Mouse (Mus musculus) embryonic facial prominence, embryonic 15.5 days (tissue): ENCODE measurements around the gene Papola. TPM values are rescaled to one million over a fixed set of nuclear protein-coding genes. Genes with fewer than 3 reads are reported as not detected.
A peak's percentile ranks its signal among the peaks of the same experiment; 100 is the strongest.

ENCODE experiments used
- ATAC-seq: fragments of 200-750 bp; cut with Nextera tagmentation; 2 replicates; pipeline ENCODE4 v1.8.0; 2017; ENCODE audit warnings: low read depth, moderate TSS enrichment; ENCODE audit not compliant: insufficient number of reproducible peaks, low FRiP score, low TSS enrichment
- H3K27ac ChIP-seq: fragments of 300-500 bp; sonication (generic); replicated peaks from 2 replicates; pipeline ENCODE4 v1.5.1; 2015; ENCODE audit warnings: mild to moderate bottlenecking, inconsistent platforms
- H3K27me3 ChIP-seq: fragments of 300-500 bp; sonication (generic); 2 replicates; pipeline ENCODE4 v1.6.1; 2015; ENCODE audit warnings: inconsistent platforms
- H3K36me3 ChIP-seq: fragments of 300-500 bp; sonication (generic); 2 replicates; pipeline ENCODE4 v1.6.1; 2015; ENCODE audit warnings: mild to moderate bottlenecking, inconsistent platforms
- H3K4me1 ChIP-seq: fragments of 300-500 bp; sonication (generic); 2 replicates; pipeline ENCODE4 v1.6.1; 2015; ENCODE audit warnings: inconsistent platforms
- H3K4me2 ChIP-seq: fragments of 300-500 bp; sonication (generic); replicated peaks from 2 replicates; pipeline ENCODE4 v1.6.1; 2015; ENCODE audit warnings: mild to moderate bottlenecking, inconsistent platforms
- H3K4me3 ChIP-seq: fragments of 300-500 bp; sonication (generic); replicated peaks from 2 replicates; pipeline ENCODE4 v1.5.1; 2015; ENCODE audit warnings: mild to moderate bottlenecking, inconsistent platforms
- H3K9ac ChIP-seq: fragments of 300-500 bp; sonication (generic); 2 replicates; pipeline ENCODE4 v1.6.1; 2015; ENCODE audit warnings: inconsistent platforms
- H3K9me3 ChIP-seq: fragments of 300-500 bp; sonication (generic); replicated peaks from 2 replicates; pipeline ENCODE4 v1.6.1; 2016; ENCODE audit warnings: inconsistent platforms
- WGBS: fragments of 180-500 bp; shearing (Covaris S2); methylation state at CpG from one replicate; pipeline ENCODE4 v1.1.7; 2015; 5-methylcytosine and 5-hydroxymethylcytosine counted together
- polyA plus RNA-seq: library from polyadenylated mRNA; unstranded; fragments of >200 nt; fragmentation: Nextera tagmentation; extraction: Ambion mirVana; gene quantifications from 2 replicates; pipeline ENCODE4 v1.2.1, GENCODE M21; 2015

Gene Papola
- polyA plus RNA-seq, 1 experiment from 2014 or later = 186 TPM

DNA sequence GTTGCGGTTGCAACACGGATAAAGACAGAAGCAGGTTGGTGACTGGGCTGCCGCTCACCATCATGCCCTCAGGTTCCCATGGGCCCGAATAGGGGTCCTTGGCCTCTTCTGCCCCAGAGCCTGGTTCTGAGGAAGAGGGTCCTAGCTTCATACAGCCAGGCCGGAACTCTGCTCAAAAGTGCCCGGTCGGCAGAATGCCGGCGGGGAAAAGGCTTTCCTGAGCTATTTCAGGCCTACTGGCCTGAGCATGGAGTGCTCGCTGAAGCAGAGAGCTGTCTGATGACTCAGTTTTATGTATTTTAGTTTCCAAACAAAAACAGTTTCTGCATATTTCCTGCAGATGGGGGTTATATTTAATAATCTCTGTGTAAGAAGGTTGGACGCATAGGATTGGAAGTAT lies 78.9 kb downstream of the Papola start:
- no peaks in the 10 kb centered on the region for H3K36me3 ChIP-seq
- H3K9ac ChIP-seq = no peak overlapping the region
- ATAC-seq = no peak
- no peaks in the 10 kb centered on the region for H3K9me3 ChIP-seq
- peaks cover 22% of the 10 kb centered on the region for H3K4me1 ChIP-seq
- H3K27ac ChIP-seq = no peak overlapping the region
- H3K4me3 ChIP-seq = no peak overlapping the region
- H3K4me2 ChIP-seq = no peak overlapping the region
- 70% methylated on average over 11 of the region's 11 CpGs for WGBS
- no peaks in the 10 kb centered on the region for H3K27me3 ChIP-seq

GRCm38 (mm10) chr12:105867646-105868045 lies 83.2 kb downstream of the Papola start:
- no peak overlapping the region for H3K4me3 ChIP-seq
- peaks cover 19% of the 10 kb centered on the region for H3K4me1 ChIP-seq
- H3K36me3 ChIP-seq = no peaks in the 10 kb centered on the region
- H3K4me2 ChIP-seq = no peak overlapping the region
- no peaks in the 10 kb centered on the region for H3K9me3 ChIP-seq
- WGBS = 95% methylated on average over 2 of the region's 2 CpGs
- H3K9ac ChIP-seq = no peak overlapping the region
- no peak overlapping the region for H3K27ac ChIP-seq
- 0 out of 2 replicates have a peak, but pooled peaks cover 5% of the 10 kb centered on the region for H3K27me3 ChIP-seq
- no peak for ATAC-seq

GRCm38 (mm10) chr12:105869242-105869641 lies 84.7 kb downstream of the Papola start:
- H3K36me3 ChIP-seq = no peaks in the 10 kb centered on the region
- H3K4me1 ChIP-seq = peaks cover 6% of the 10 kb centered on the region; the same call in 1 of the 2 replicates
- H3K27ac ChIP-seq = no peak overlapping the region
- H3K4me2 ChIP-seq = no peak overlapping the region
- no peak for ATAC-seq
- 22% methylated on average over 6 of the region's 6 CpGs for WGBS
- H3K4me3 ChIP-seq = no peak overlapping the region
- 0 out of 2 replicates have a peak, but pooled peaks cover 5% of the 10 kb centered on the region for H3K27me3 ChIP-seq
- H3K9me3 ChIP-seq = no peaks in the 10 kb centered on the region
- no peak overlapping the region for H3K9ac ChIP-seq

GRCm38 (mm10) chr12:105869696-105870095 lies 85.2 kb downstream of the Papola start:
- no peak overlapping the region for H3K4me3 ChIP-seq
- 0 out of 2 replicates have a peak, but pooled peaks cover 5% of the 10 kb centered on the region for H3K27me3 ChIP-seq
- H3K9me3 ChIP-seq = no peaks in the 10 kb centered on the region
- H3K36me3 ChIP-seq = no peaks in the 10 kb centered on the region
- peaks cover 6% of the 10 kb centered on the region; the same call in 1 of the 2 replicates for H3K4me1 ChIP-seq
- no peak; the same call in 1 of the 2 replicates for ATAC-seq
- 28% methylated on average over 14 of the region's 14 CpGs for WGBS
- H3K27ac ChIP-seq = no peak overlapping the region
- no peak overlapping the region for H3K9ac ChIP-seq
- no peak overlapping the region for H3K4me2 ChIP-seq

DNA sequence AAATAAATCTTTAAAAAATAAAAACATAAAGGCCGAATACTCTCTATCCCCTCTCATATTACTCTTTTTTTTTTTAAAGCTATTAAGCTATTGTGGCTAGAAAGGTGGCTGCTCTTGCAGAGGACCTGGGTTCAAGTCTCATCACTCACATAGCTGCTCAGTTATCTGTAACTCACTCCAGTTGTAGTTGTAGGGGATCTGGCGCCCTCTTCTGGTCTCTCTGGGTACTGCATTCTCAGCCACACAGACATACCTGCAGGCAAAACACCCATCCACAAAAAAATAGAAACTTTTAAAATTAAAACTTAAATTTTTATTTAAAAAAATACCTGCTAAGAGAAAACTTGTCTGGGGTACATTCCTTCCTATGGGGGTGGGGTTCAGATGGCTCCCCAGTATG lies 88.8 kb downstream of the Papola start:
- no peak overlapping the region for H3K4me2 ChIP-seq
- no peaks in the 10 kb centered on the region for H3K9me3 ChIP-seq
- 50% methylated on average over 2 of the region's 2 CpGs for WGBS
- H3K4me1 ChIP-seq = peaks cover 12% of the 10 kb centered on the region; the same call in 1 of the 2 replicates
- no peak overlapping the region for H3K9ac ChIP-seq
- no peak for ATAC-seq
- H3K27me3 ChIP-seq = peaks cover 12% of the 10 kb centered on the region; the same call in 1 of the 2 replicates
- no peak overlapping the region for H3K27ac ChIP-seq
- no peak overlapping the region for H3K4me3 ChIP-seq
- H3K36me3 ChIP-seq = no peaks in the 10 kb centered on the region

- H3K4me3 ChIP-seq = no peak overlapping the region
- ATAC-seq = peak; percentile 22; the same call in 1 of the 2 replicates
- H3K4me1 ChIP-seq = 0 out of 2 replicates have a peak, but pooled peaks cover 6% of the 10 kb centered on the region
- peaks cover 7% of the 10 kb centered on the region; the same call in 1 of the 2 replicates for H3K27me3 ChIP-seq
- H3K9me3 ChIP-seq = no peaks in the 10 kb centered on the region; the same call in 1 of the 2 replicates
- 36% methylated on average over 17 of the region's 17 CpGs for WGBS
- H3K9ac ChIP-seq = no peak overlapping the region
- no peak overlapping the region for H3K27ac ChIP-seq
- no peak overlapping the region for H3K4me2 ChIP-seq
- no peaks in the 10 kb centered on the region for H3K36me3 ChIP-seq
These were observed 90.6 kb downstream of the Papola start for GRCm38 (mm10) chr12:105875112-105875511.

DNA sequence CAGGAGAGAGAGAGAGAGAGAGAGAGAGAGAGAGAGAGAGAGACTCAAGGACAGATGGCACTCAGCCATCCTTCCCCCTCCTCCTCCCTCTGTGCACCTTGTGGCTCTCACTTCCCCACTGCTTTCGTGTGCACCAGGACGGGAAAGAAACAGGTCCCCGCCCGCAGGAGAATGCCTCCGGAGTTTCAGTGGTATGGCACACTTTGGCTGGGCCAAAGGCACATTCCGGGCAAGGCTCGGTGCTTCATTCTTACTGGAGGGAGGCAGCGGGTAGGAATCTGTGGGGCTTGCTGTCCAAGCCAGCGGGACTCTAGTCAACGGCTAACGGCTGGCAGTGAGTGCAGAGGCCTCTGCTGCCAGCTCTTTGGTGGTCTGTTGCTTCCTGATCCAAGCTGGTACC lies 92.0 kb downstream of the Papola start:
- H3K9ac ChIP-seq = no peak overlapping the region
- H3K9me3 ChIP-seq = no peaks in the 10 kb centered on the region; the same call in 1 of the 2 replicates
- H3K4me2 ChIP-seq = no peak overlapping the region
- no peaks in the 10 kb centered on the region for H3K36me3 ChIP-seq
- H3K4me1 ChIP-seq = 0 out of 2 replicates have a peak, but pooled peaks cover 6% of the 10 kb centered on the region
- H3K27ac ChIP-seq = no peak overlapping the region
- peaks cover 7% of the 10 kb centered on the region; the same call in 1 of the 2 replicates for H3K27me3 ChIP-seq
- whole genome bisulfite sequencing = 40% methylated on average over 11 of the region's 11 CpGs
- H3K4me3 ChIP-seq = no peak overlapping the region
- ATAC-seq = no peak

- H3K27ac ChIP-seq = no peak overlapping the region
- H3K4me1 ChIP-seq = 0 out of 2 replicates have a peak, but pooled peaks cover 6% of the 10 kb centered on the region
- H3K9me3 ChIP-seq = no peaks in the 10 kb centered on the region; the same call in 1 of the 2 replicates
- H3K9ac ChIP-seq = no peak overlapping the region
- no peak for ATAC-seq
- no peak overlapping the region for H3K4me2 ChIP-seq
- H3K36me3 ChIP-seq = no peaks in the 10 kb centered on the region
- H3K27me3 ChIP-seq = peaks cover 7% of the 10 kb centered on the region; the same call in 1 of the 2 replicates
- WGBS = 77% methylated on average over 13 of the region's 13 CpGs
- no peak overlapping the region for H3K4me3 ChIP-seq
These were observed 92.4 kb downstream of the Papola start for GRCm38 (mm10) chr12:105876931-105877330.

- Histone ChIP-seq H3K4me1 (0 out of 2 replicates have a peak, but pooled peaks cover 6% of the 10 kb centered on the region), H3K27me3 (peaks cover 7% of the 10 kb centered on the region; the same call in 1 of the 2 replicates), H3K36me3 (no peaks in the 10 kb centered on the region), H3K9me3 (no peaks in the 10 kb centered on the region; the same call in 1 of the 2 replicates), H3K9ac (no peak overlapping the region), H3K27ac (no peak overlapping the region), H3K4me2 (no peak overlapping the region), H3K4me3 (no peak overlapping the region)
- ATAC-seq = no peak
- WGBS = 87% methylated on average over 5 of the region's 5 CpGs
These were observed 94.3 kb downstream of the Papola start for GRCm38 (mm10) chr12:105878746-105879145.

GRCm38 (mm10) chr12:105883799-105884514 lies 99.5 kb downstream of the Papola start:
- H3K4me1 ChIP-seq = no peaks in the 10 kb centered on the region
- no peak overlapping the region for H3K27ac ChIP-seq
- H3K27me3 ChIP-seq = no peaks in the 10 kb centered on the region
- H3K4me2 ChIP-seq = no peak overlapping the region
- no peak; the same call in 1 of the 2 replicates for ATAC-seq
- H3K9me3 ChIP-seq = no peaks in the 10 kb centered on the region; the same call in 1 of the 2 replicates
- no peak overlapping the region for H3K4me3 ChIP-seq
- WGBS = 74% methylated on average over 12 of the region's 12 CpGs
- no peak overlapping the region for H3K9ac ChIP-seq
- H3K36me3 ChIP-seq = no peaks in the 10 kb centered on the region

DNA sequence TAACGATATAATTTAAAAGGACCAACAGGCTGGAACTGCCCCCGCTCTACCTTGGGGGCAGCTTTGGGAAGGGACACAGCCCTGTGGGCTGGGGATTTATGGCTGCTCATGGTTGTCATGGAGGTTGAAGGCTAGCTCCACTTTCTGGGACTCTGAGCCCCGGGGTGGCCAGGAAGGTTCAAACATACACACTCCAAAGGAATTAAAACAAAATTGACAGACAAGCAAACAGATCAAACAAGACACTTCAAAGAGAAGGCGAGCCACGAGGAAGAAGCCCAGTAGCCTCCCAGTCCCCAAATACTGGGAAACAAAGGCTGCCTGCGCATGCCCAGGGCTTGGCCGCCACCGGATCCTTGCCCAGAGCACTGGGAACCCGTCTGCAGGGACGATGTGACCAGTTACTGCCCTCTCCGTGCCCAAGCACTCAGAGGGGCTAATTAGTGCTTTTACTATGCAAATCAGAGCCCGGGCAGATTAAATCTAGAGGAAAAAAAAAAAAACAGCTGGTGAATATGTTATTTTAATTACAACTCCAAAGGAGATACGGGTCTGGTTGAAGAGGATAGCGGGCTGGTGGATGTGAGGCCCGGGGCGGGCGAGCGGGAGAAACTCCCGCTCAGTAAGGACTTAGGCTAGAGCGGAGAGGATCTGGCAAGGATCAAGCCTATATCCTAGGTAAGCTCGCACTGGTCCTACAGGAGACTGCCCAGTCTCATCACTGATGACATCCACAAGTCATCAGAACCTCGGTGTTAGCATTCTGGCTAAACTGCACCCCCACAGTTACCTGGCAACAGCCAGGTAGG lies 100.2 kb downstream of the Papola start:
- ATAC-seq = no peak
- 33% methylated on average over 22 of the region's 22 CpGs for WGBS

More for the DNA sequence above, 100.2 kb downstream of the Papola start:
- Histone ChIP-seq H3K4me1 (no peaks in the 10 kb centered on the region), H3K36me3 (no peaks in the 10 kb centered on the region), H3K9me3 (no peaks in the 10 kb centered on the region; the same call in 1 of the 2 replicates), H3K27ac (no peak overlapping the region), H3K4me3 (no peak overlapping the region), H3K4me2 (no peak overlapping the region), H3K27me3 (no peaks in the 10 kb centered on the region), H3K9ac (no peak overlapping the region)
